Mouse (Mus musculus) regulatory T cell (primary cell): ENCODE measurements at regions not wholly inside any gene's neighbourhood (a gene's known extent, or its start where the extent isn't known, plus 50 kb on each side); places are given as distances from the start of the nearest gene placed in this dataset.

ENCODE experiments used
- in situ Hi-C: fragments of 300-600 bp; cut with MboI, MseI; formaldehyde crosslinking; loops from one replicate; pipeline ENCODE4 v1.15.1; 2025; ENCODE audit warnings: high pct_unique_total_duplicates

DNA sequence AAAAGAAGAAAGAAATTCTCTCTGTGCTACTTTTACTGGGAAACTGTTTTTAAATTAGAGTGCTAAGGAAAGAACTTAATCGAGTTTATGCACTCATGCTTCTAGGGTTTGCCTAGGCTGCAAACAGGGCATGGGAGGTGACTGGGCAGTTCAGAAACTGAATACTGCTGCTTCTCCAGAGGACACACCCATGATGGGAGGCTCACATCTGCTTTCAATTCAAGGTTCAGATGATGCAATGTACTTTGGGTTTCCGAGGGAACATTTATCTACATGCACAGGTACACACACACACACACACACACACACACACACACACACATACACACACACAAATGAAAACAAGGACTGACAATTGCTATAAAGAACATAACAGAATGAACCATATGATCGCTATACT, 417.4 kb downstream of the Htr7 start:
- in situ Hi-C loops: no loop called here

DNA sequence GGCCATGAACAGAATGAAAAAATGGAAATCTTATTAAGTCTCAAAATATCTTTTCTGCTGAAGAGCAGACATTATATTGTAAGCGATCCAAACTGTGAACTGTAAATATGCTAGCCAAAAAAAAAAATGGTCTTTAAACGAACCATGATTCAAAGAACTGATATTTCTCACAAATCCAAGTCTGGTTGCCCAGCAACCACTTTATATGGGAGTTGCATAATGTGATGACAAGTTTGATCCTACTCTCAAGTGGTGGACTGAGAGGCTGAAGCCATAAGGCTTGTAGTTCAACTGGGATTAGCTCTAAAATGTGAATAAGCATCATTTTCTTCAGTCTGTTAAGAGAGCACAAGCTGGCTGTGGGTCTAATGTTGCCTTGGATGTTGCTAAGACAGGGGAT, 435.5 kb downstream of the Htr7 start:
- in situ Hi-C loops: no loop called here

DNA sequence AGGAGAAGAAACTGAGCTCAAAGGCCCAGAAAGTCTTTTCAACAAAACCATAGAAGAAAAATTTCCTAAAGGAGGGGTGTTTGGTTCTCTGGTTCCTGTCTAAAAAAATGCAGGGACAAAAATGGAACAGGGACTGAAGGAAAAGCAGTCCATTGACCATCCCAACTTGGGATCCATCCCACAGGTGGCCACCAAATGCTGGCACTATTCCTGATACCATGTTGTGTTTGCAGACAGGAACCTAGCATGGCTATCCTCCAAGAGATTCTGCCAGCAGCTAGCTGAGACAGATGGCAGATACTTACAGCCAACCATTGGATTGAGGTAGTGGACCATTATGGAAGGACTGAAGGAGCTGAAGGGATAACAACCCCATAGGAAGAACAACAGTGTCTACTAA, 461.9 kb downstream of the Htr7 start:
- in situ Hi-C loops: no loop called here

DNA sequence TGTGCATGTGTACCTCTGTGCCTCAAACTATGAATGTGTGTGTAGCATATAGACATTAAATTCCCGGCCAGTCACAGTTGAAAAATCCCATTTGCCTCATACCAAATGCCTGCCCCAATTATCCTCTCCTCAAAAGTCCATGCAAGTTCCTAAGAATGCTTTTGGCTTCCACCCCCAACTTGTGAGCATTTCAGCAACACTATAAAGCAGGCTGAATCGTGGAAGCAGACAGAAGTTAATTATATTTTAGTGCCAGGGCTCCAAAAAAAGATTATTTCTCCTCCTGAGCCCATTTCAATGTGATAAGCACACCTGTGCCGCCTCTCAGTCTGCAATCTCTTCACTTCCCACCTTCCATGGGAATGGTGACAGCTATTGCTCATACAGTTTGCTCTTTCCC, 481.3 kb downstream of the Htr7 start:
- in situ Hi-C loops: no loop called here

DNA sequence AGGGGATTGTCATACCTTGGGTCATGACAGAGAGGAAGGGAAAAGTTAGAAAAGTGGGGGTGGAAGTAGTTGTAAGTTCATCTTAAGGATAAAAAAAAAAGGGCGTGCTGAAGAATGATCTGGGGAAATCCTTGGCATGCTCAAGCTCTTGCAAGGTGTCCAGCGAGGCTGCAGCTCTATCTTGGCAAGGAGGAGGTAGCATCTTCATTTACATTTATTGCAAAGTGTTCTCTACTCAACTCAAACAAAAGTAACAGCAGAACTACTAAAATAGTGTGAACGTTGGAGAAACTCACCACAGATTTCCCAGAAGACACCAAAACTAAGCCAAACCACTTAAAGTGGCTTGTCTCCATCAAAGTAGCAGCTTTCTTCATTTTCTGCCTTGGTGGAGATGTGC, 507.9 kb downstream of the Htr7 start:
- in situ Hi-C loops: no loop called here

DNA sequence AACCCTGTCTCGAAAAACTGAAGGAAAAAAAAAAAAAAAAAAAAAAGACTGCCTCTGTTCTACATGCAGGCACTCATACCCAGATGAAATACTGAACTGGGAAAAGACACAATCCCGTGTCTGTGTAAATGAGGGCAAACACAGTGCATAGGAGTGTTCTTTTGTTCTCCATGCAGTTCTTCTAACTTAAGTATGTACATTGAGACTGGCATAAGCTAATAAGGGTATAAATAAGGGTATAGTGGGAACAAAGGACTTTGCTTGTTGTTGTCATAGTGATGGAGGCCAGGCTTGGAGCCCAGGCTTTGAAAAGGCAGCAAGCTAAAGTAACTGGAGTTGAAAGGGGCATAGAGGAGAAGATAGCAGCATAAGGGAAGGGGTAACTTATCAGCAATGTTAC, 520.5 kb downstream of the Htr7 start:
- in situ Hi-C loops: no loop called here

DNA sequence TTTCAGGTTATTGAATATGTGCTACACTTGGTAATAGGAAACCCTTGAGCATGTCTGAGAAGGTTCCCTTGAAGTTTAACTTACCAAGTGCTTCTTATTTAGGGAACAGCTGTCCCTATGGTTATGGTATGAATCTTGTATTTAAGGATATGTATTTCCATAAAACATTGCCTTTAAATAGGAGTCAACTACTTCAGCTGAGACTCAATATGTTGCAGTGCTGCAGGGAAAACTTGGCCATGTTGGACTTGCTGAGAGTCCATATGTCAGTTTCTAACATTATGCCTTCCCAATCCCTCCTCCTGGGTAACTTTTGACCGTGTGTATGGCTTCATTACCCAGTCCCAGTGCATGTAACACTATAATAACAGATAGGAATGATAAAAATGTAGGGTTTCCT, 528.0 kb downstream of the Htr7 start:
- in situ Hi-C loops: no loop called here

DNA sequence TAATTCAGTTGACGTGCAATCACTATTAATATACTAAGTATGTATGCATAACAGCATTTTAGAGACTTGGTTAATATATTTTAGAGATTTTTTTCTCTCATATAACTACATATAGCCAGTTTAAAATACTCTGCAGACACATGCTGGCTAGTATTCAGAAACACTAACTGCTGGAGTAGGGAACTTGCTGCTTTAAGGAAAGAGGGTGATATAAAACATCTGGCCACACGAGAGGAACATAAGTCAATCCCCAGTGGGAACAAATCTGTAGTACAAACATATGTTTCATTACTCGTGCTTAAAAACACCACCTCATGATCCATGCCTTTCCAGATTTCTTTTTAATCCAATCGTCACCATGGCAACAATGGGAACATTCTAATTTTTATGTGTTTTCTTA, 563.6 kb downstream of the Htr7 start:
- in situ Hi-C loops: no loop called here

DNA sequence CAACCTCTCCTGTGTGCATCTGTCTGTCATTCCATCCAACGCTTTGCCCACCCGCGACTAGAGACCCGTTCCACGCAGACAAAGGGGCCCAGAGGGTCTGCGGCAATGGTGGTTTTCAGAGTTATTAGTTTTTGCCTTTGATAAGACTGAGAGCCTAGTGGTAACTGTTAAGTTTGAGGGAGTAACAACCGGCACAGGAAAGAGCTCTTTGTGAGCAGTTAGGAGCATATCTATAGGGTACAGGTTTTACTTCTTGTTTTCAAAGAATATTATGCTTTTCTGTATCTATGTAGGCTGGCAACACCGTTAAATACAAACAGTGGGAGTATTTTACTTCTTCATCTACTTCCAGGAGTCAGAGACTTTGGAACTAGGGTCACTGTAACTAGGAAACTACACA, 566.0 kb downstream of the Htr7 start:
- in situ Hi-C loops: no loop called here

DNA sequence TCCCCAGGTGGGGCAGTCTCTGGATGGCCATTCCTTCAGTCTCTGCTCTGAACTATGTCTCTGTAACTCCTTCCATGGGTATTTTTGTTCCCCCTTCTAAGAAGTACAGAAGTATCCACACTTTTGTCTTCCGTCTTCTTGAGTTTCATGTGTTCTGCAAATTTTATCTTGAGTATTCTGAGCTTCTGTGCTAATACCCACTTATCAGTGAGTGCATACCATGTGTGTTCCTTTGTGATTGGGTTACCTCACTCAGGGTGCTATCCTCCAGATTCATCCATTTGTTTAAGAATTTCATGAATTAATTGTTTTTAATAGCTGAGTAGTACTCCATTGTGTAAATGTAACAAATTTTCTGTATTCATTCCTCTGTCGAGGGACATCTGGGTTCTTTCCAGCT, 563.5 kb downstream of the Kif20b start:
- in situ Hi-C loops: loop anchor here (10.0 kb wide), 1 partner anchor 659 kb away; no protein-coding TSS in a partner anchor

DNA sequence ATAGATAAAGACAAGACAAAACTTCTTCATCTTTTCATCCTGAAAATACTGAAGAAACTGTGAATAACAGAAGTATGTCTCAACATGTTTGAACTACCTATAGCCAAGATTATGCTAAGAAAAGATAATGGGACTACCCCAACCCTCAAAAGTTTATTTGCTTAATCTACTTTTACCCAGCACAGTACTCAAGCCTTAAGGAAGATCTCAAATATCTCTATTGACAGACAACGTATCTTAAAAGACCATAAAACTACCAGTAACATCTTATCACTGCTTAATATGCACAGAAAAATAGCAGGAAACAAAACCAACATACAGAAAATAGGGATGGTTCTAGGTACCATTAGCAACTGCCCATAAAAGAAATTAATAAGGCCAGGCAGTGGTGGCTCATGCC, 560.3 kb downstream of the Kif20b start:
- in situ Hi-C loops: loop anchor here (10.0 kb wide), 1 partner anchor 662 kb away; no protein-coding TSS in a partner anchor

DNA sequence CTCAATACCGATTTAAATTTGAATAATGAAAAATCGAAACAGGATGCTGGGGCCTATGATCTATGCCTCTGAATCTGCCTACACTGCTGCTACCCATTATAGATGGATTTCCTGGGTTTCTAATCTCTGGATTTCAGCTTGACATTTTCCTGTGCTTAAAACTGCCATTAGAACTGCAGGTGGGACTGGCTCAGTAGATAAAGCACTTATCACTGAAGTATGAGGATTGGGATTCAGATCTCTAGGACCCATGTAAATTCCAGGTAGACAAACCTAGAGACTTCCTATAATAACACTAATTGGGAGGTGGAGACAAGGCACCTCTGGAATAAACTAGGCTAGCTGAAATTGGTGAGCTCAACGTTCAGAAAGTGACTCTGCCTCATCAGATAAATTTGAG, 531.8 kb downstream of the Kif20b start:
- in situ Hi-C loops: no loop called here

DNA sequence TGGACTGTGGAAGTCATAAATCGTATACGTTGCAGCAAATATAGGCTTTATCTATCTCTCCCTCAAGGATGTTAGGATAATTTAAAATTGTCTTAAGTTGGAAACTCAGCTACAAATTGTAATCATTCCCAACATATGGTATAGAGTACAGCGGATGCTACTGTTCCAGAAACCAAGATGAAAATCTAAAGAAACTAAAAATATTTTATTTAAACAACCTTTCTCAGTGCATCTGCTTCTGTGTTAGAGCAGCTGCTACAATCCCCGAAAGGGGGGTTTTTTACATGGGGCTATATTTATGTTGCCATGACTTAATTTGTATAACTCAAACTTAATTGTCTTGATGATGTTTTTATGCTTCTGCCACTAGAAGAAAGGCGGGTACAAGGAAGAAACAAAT, 520.3 kb downstream of the Kif20b start:
- in situ Hi-C loops: no loop called here

DNA sequence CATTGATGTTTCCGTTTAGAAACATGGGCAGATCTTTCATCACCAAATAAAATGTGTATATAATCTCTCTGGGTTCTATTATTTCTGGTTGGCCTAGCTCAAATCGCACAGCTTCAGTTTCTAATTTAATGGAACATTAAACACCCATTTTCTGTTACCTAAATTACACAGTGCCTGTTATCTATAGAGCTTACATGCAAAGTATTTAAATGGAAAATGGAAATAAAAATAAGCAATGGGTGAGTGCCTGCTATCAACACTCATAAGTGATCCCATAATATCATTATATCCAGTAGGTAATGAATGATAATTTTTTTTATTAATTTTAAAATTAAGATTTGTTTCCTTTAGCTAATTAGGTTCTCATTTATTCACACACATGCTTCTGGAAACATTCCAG, 515.9 kb downstream of the Kif20b start:
- in situ Hi-C loops: no loop called here
